Comparison of ENCODE assay signal across 17 mouse cellular contexts in genomic region chr10:4327716-4328115, GRCm38 (mm10).
"Had no signal": no experiment of that assay in that cellular context is flagged by ENCODE, and none has a peak within 500 bp of the region (broad histone marks: within the 10 kb centered on the region; RNA-seq: fewer than 3 reads in every experiment).

No protein-coding gene starts in this region.

- DNase-seq: gastrocnemius, postnatal 14 days; gastrocnemius, postnatal 36 days; heart, adult 18-20 months; heart, postnatal 10 days; heart, postnatal 4 days; kidney, adult 18-20 months; kidney, adult 8-10 months; kidney, postnatal 10 days; kidney, postnatal 25 days; kidney, postnatal 4 days; layer of hippocampus, postnatal 36 days; liver; liver, embryonic 13.5 days had no signal

- ATAC-seq: hindbrain, embryonic 16.5 days; inflammation-experienced regulatory T-cells, adult 6 months; intestine, embryonic 15.5 days; intestine, postnatal 0 days had no signal
